Mouse (Mus musculus) embryonic facial prominence, embryonic 12.5 days (tissue): ENCODE measurements around the gene Entpd8. TPM values are rescaled to one million over a fixed set of nuclear protein-coding genes. Genes with fewer than 3 reads are reported as not detected.

Experiments used
- ATAC-seq: fragments of 200-750 bp; cut with Nextera tagmentation; 2 replicates; pipeline ENCODE4 v1.8.0; 2017; ENCODE audit not compliant: insufficient number of reproducible peaks, insufficient read depth, low FRiP score, low TSS enrichment
- H3K27ac ChIP-seq: fragments of 300-500 bp; sonication (generic); 2 replicates; pipeline ENCODE4 v1.5.1; 2016; ENCODE audit warnings: mild to moderate bottlenecking
- H3K27me3 ChIP-seq: fragments of 300-500 bp; sonication (generic); 2 replicates; pipeline ENCODE4 v1.6.1; 2016; ENCODE audit warnings: mild to moderate bottlenecking, moderate library complexity
- H3K36me3 ChIP-seq: fragments of 300-500 bp; sonication (generic); 2 replicates; pipeline ENCODE4 v1.6.1; 2016; ENCODE audit warnings: mild to moderate bottlenecking
- H3K4me1 ChIP-seq: fragments of 300-500 bp; sonication (generic); 2 replicates; pipeline ENCODE4 v1.6.1; 2016
- H3K4me2 ChIP-seq: fragments of 300-500 bp; sonication (generic); replicated peaks from 2 replicates; pipeline ENCODE4 v1.6.1; 2016; ENCODE audit warnings: mild to moderate bottlenecking, moderate library complexity
- H3K4me3 ChIP-seq: fragments of 300-500 bp; sonication (generic); 2 replicates; pipeline ENCODE4 v1.5.1; 2016; ENCODE audit warnings: mild to moderate bottlenecking
- H3K9ac ChIP-seq: fragments of 300-500 bp; sonication (generic); 2 replicates; pipeline ENCODE4 v1.6.1; 2016; ENCODE audit warnings: mild to moderate bottlenecking, moderate library complexity
- H3K9me3 ChIP-seq: fragments of 300-500 bp; sonication (generic); 2 replicates; pipeline ENCODE4 v1.6.1; 2016; ENCODE audit warnings: mild to moderate bottlenecking, moderate library complexity
- WGBS: fragments of 180-500 bp; shearing (Covaris S2); methylation state at CpG from one replicate; pipeline ENCODE4 v1.1.7; 2016; 5-methylcytosine and 5-hydroxymethylcytosine counted together
- polyA plus RNA-seq: library from polyadenylated mRNA; unstranded; fragments of >200 nt; fragmentation: Nextera tagmentation; extraction: Ambion mirVana; gene quantifications from 2 replicates; pipeline ENCODE4 v1.2.1, GENCODE M21; 2016

Gene Entpd8
- polyA plus RNA-seq: not detected in 2 replicates

GRCm38 (mm10) chr2:25080076-25080475 lies at the start of gene Entpd8:
Gene Entpd8 (plus strand): TSS chr2:25080304.
- no peak within 1 kb of the TSS for H3K9ac ChIP-seq
- WGBS: 60% methylated on average over 5 of the region's 5 CpGs
- no peak for ATAC-seq

GRCm38 (mm10) chr2:25034994-25035393 lies 45.1 kb upstream of the Entpd8 start:
- H3K27ac ChIP-seq: no peak overlapping the region
- H3K9ac ChIP-seq: no peak overlapping the region
- 92% methylated on average over 4 of the region's 4 CpGs for WGBS
- no peaks in the 10 kb centered on the region for H3K4me1 ChIP-seq
- H3K4me2 ChIP-seq: no peak overlapping the region
- no peaks in the 10 kb centered on the region for H3K9me3 ChIP-seq
- no peak for ATAC-seq
- H3K4me3 ChIP-seq: no peak overlapping the region
- no peaks in the 10 kb centered on the region for H3K27me3 ChIP-seq
- no peaks in the 10 kb centered on the region for H3K36me3 ChIP-seq

More at GRCm38 (mm10) chr2:25080076-25080475, at the start of gene Entpd8:
- H3K36me3 ChIP-seq: no peaks in the 10 kb centered on the region
- H3K27me3 ChIP-seq: no peaks in the 10 kb centered on the region
- H3K4me3 ChIP-seq: no peak within 1 kb of the TSS
- H3K9me3 ChIP-seq: no peaks in the 10 kb centered on the region
- H3K27ac ChIP-seq: no peak within 1 kb of the TSS
- no peaks in the 10 kb centered on the region for H3K4me1 ChIP-seq
- H3K4me2 ChIP-seq: no peak within 1 kb of the TSS

GRCm38 (mm10) chr2:25040089-25040488 lies 40.0 kb upstream of the Entpd8 start:
- no peak overlapping the region for H3K4me3 ChIP-seq
- no peak overlapping the region for H3K9ac ChIP-seq
- no peaks in the 10 kb centered on the region for H3K4me1 ChIP-seq
- no peaks in the 10 kb centered on the region for H3K9me3 ChIP-seq
- ATAC-seq: no peak
- H3K27ac ChIP-seq: no peak overlapping the region
- H3K27me3 ChIP-seq: no peaks in the 10 kb centered on the region
- WGBS: 89% methylated on average over 5 of the region's 5 CpGs
- H3K4me2 ChIP-seq: no peak overlapping the region
- H3K36me3 ChIP-seq: no peaks in the 10 kb centered on the region

- Histone ChIP-seq H3K9me3 (no peaks in the 10 kb centered on the region), H3K4me1 (peaks cover 9% of the 10 kb centered on the region), H3K4me2 (no peak overlapping the region), H3K9ac (no peak overlapping the region), H3K4me3 (no peak overlapping the region), H3K27me3 (no peaks in the 10 kb centered on the region), H3K27ac (no peak overlapping the region), H3K36me3 (no peaks in the 10 kb centered on the region)
- ATAC-seq: no peak
- 89% methylated on average over 7 of the region's 7 CpGs for WGBS
Measured at GRCm38 (mm10) chr2:25050921-25051320, 29.2 kb upstream of the Entpd8 start.

- Histone ChIP-seq H3K4me1 (peaks cover 9% of the 10 kb centered on the region), H3K4me2 (no peak overlapping the region), H3K27ac (no peak overlapping the region), H3K9me3 (no peaks in the 10 kb centered on the region), H3K9ac (no peak overlapping the region), H3K36me3 (no peaks in the 10 kb centered on the region), H3K27me3 (no peaks in the 10 kb centered on the region), H3K4me3 (no peak overlapping the region)
- ATAC-seq: no peak
- 86% methylated on average over 8 of the region's 8 CpGs for WGBS
Measured at GRCm38 (mm10) chr2:25051450-25051849, 28.7 kb upstream of the Entpd8 start.

- Histone ChIP-seq H3K27me3 (no peaks in the 10 kb centered on the region), H3K27ac (no peak overlapping the region), H3K4me3 (no peak overlapping the region), H3K9ac (no peak overlapping the region), H3K9me3 (no peaks in the 10 kb centered on the region), H3K36me3 (peaks cover 12% of the 10 kb centered on the region), H3K4me1 (peaks cover 9% of the 10 kb centered on the region), H3K4me2 (no peak overlapping the region)
- ATAC-seq: no peak
- 86% methylated on average over 6 of the region's 6 CpGs for WGBS
Measured at GRCm38 (mm10) chr2:25053101-25053500, 27.0 kb upstream of the Entpd8 start.

GRCm38 (mm10) chr2:25054221-25055067 lies 25.7 kb upstream of the Entpd8 start, which contains the start of gene Nsmf:
Gene Nsmf (plus strand): TSS chr2:25054355.
- no peak within 1 kb of the TSS for H3K27ac ChIP-seq
- peak within 1 kb of the TSS; percentile 78 for H3K4me3 ChIP-seq
- H3K9me3 ChIP-seq: no peaks in the 10 kb centered on the region
- H3K36me3 ChIP-seq: peaks cover 14% of the 10 kb centered on the region
- peaks cover 9% of the 10 kb centered on the region for H3K4me1 ChIP-seq
- H3K4me2 ChIP-seq: peak within 1 kb of the TSS; percentile 85
- peak within 1 kb of the TSS; percentile 89 for H3K9ac ChIP-seq
- peak; percentile 70 for ATAC-seq
- 6% methylated on average over 47 of the region's 47 CpGs for WGBS
- no peaks in the 10 kb centered on the region for H3K27me3 ChIP-seq

- H3K36me3 ChIP-seq: peaks cover 20% of the 10 kb centered on the region
- H3K9ac ChIP-seq: peak overlapping the region; percentile 89
- no peaks in the 10 kb centered on the region for H3K9me3 ChIP-seq
- peak overlapping the region; percentile 78 for H3K4me3 ChIP-seq
- 68% methylated on average over 2 of the region's 2 CpGs for WGBS
- no peaks in the 10 kb centered on the region for H3K27me3 ChIP-seq
- H3K27ac ChIP-seq: no peak overlapping the region
- peaks cover 9% of the 10 kb centered on the region for H3K4me1 ChIP-seq
- H3K4me2 ChIP-seq: peak overlapping the region; percentile 85
- peak; percentile 57 for ATAC-seq
Measured at GRCm38 (mm10) chr2:25055068-25055405, 25.1 kb upstream of the Entpd8 start.

GRCm38 (mm10) chr2:25055409-25056155 lies 24.5 kb upstream of the Entpd8 start:
- Histone ChIP-seq H3K27me3 (no peaks in the 10 kb centered on the region), H3K36me3 (peaks cover 25% of the 10 kb centered on the region), H3K4me2 (peak overlapping the region; percentile 85), H3K27ac (no peak overlapping the region), H3K9me3 (no peaks in the 10 kb centered on the region), H3K4me3 (peak overlapping the region; percentile 78), H3K4me1 (peaks cover 9% of the 10 kb centered on the region), H3K9ac (peak overlapping the region; percentile 89; the same call in 1 of the 2 replicates)
- 90% methylated on average over 21 of the region's 21 CpGs for WGBS
- no peak for ATAC-seq

- Histone ChIP-seq H3K4me2 (no peak overlapping the region), H3K9me3 (no peaks in the 10 kb centered on the region), H3K27ac (no peak overlapping the region), H3K27me3 (no peaks in the 10 kb centered on the region), H3K9ac (no peak overlapping the region), H3K4me1 (peaks cover 9% of the 10 kb centered on the region), H3K4me3 (no peak overlapping the region), H3K36me3 (peaks cover 49% of the 10 kb centered on the region)
- ATAC-seq: no peak
- WGBS: 83% methylated on average over 7 of the region's 7 CpGs
Measured at GRCm38 (mm10) chr2:25058926-25059325, 21.2 kb upstream of the Entpd8 start.

- Histone ChIP-seq H3K9ac (no peak overlapping the region), H3K9me3 (no peaks in the 10 kb centered on the region), H3K4me2 (no peak overlapping the region), H3K4me1 (no peaks in the 10 kb centered on the region), H3K36me3 (peaks cover 36% of the 10 kb centered on the region), H3K27me3 (no peaks in the 10 kb centered on the region), H3K4me3 (no peak overlapping the region), H3K27ac (no peak overlapping the region)
- no peak for ATAC-seq
- WGBS: 90% methylated on average over 5 of the region's 5 CpGs
Measured at GRCm38 (mm10) chr2:25063523-25063922, 16.6 kb upstream of the Entpd8 start.

GRCm38 (mm10) chr2:25064285-25064684 lies 15.8 kb upstream of the Entpd8 start:
- Histone ChIP-seq H3K4me3 (no peak overlapping the region), H3K9me3 (no peaks in the 10 kb centered on the region), H3K4me2 (no peak overlapping the region), H3K27ac (no peak overlapping the region), H3K27me3 (no peaks in the 10 kb centered on the region), H3K9ac (no peak overlapping the region), H3K4me1 (no peaks in the 10 kb centered on the region), H3K36me3 (peaks cover 36% of the 10 kb centered on the region)
- ATAC-seq: no peak
- WGBS: 95% methylated on average over 1 of the region's 1 CpGs
